Mouse (Mus musculus) liver, postnatal 0 days (tissue): ENCODE measurements around the gene Abt1.

Experiments
- CTCF ChIP-seq: sonication (generic); IDR thresholded peaks from 2 replicates; pipeline ENCODE4 v1.5.1; 2016; ENCODE audit warnings: antibody characterized with exemption, low read depth
- EP300 ChIP-seq: IDR thresholded peaks from 2 replicates; pipeline ENCODE4 v1.6.1; 2016; ENCODE audit warnings: antibody characterized with exemption, low read depth, mild to moderate bottlenecking

- TF ChIP-seq CTCF (no peak), EP300 (no peak)
Observed at GRCm38 (mm10) chr13:23450398-23450797, 26.7 kb upstream of the Abt1 start.
